Mouse (Mus musculus): ENCODE results near the gene Polg2.

- TF ChIP-seq EP300 (IDR thresholded peaks at IDR 0.05; ENCODE audit: low read length) (no peak), CTCF (conservative IDR thresholded peaks at IDR 0.05 in 1 of 2, IDR thresholded peaks at IDR 0.05 in 1 of 2; ENCODE audit: low read depth in 2 of 2, low read length in 2 of 2) (no peak), MAX (IDR thresholded peaks at IDR 0.05; ENCODE audit: low read length) (no peak), POLR2A (IDR thresholded peaks at IDR 0.05; ENCODE audit: low read depth, low read length) (no peak), USF2 (conservative IDR thresholded peaks at IDR 0.05; ENCODE audit: low read depth, low read length) (no peak), MYC (IDR thresholded peaks at IDR 0.05; ENCODE audit: low read depth, low read length) (no peak), TBP (conservative IDR thresholded peaks at IDR 0.05; ENCODE audit: low read depth, low read length) (no peak), UBTF (IDR thresholded peaks at IDR 0.05; ENCODE audit: low read depth, low read length) (no peak), POLR2AphosphoS2 (IDR thresholded peaks at IDR 0.05; ENCODE audit: low read depth, low read length) (no peak), ZC3H11A (IDR thresholded peaks at IDR 0.05; ENCODE audit: low read depth, low read length) (no peak), USF1 (IDR thresholded peaks at IDR 0.05; ENCODE audit: low read depth, low read length) (no peak), NELFE (IDR thresholded peaks at IDR 0.05; ENCODE audit: low read depth, low read length) (no peak), ETS1 (conservative IDR thresholded peaks at IDR 0.05; ENCODE audit: low read depth, low read length) (no peak)
Measured at GRCm38 (mm10) chr11:106817808-106818207, 38.5 kb upstream of the Polg2 start.
